Mouse (Mus musculus) thymus, postnatal 4 days (tissue): Measurements from ENCODE around the gene Ranbp17.

Experiments
- DNase-seq: peaks from one replicate; pipeline ENCODE4 v3.0.0; 2021

The Ranbp17 gene

GRCm38 (mm10) chr11:33226516-33226915, 287.0 kb downstream of the Ranbp17 start:
- DNase-seq = no peak

GRCm38 (mm10) chr11:33221566-33222365, 291.8 kb downstream of the Ranbp17 start:
- DNase-seq = no peak

GRCm38 (mm10) chr11:33220763-33221162, 292.8 kb downstream of the Ranbp17 start:
- DNase-seq = no peak

- no peak for DNase-seq
Measured at GRCm38 (mm10) chr11:33217384-33218079, 296.0 kb downstream of the Ranbp17 start.

GRCm38 (mm10) chr11:33207411-33207810, 306.1 kb downstream of the Ranbp17 start:
- DNase-seq = no peak

- DNase-seq = no peak
Measured at GRCm38 (mm10) chr11:33204966-33205365, 308.6 kb downstream of the Ranbp17 start.

GRCm38 (mm10) chr11:33204329-33204705, 309.2 kb downstream of the Ranbp17 start:
- DNase-seq = no peak

- peak; percentile 39 for DNase-seq
Measured at GRCm38 (mm10) chr11:33203383-33204328, 309.9 kb downstream of the Ranbp17 start, which contains the start of gene Tlx3. TSS of gene Tlx3 (minus strand) at chr11:33203589.

GRCm38 (mm10) chr11:33202972-33203371, 310.6 kb downstream of the Ranbp17 start:
- no peak for DNase-seq

- peak; percentile 21 for DNase-seq
Measured at GRCm38 (mm10) chr11:33202296-33202695, 311.2 kb downstream of the Ranbp17 start.

- no peak for DNase-seq
Measured at GRCm38 (mm10) chr11:33201626-33202010, 311.9 kb downstream of the Ranbp17 start.

- peak; percentile 56 for DNase-seq
Measured at GRCm38 (mm10) chr11:33200764-33201625, 312.6 kb downstream of the Ranbp17 start.

- peak; percentile 40 for DNase-seq
Measured at GRCm38 (mm10) chr11:33199906-33200763, 313.4 kb downstream of the Ranbp17 start.

GRCm38 (mm10) chr11:33199117-33199514, 314.4 kb downstream of the Ranbp17 start:
- DNase-seq = peak; percentile 43

- no peak for DNase-seq
Measured at GRCm38 (mm10) chr11:33198351-33199116, 315.0 kb downstream of the Ranbp17 start.

GRCm38 (mm10) chr11:33197673-33198072, 315.9 kb downstream of the Ranbp17 start:
- DNase-seq = no peak

GRCm38 (mm10) chr11:33197133-33197514, 316.4 kb downstream of the Ranbp17 start:
- no peak for DNase-seq

GRCm38 (mm10) chr11:33196447-33197132, 317.0 kb downstream of the Ranbp17 start:
- no peak for DNase-seq
